Mouse (Mus musculus): ENCODE data around the gene Sik3.

GRCm38 (mm10) chr9:46049525-46049924 is 36.9 kb downstream of the Sik3 start:
- TF ChIP-seq CTCF (IDR thresholded peaks at IDR 0.05; ENCODE audit: control insufficient read depth, insufficient read depth, insufficient replicate concordance, low read depth, low read length) (no peak), POLR2A (IDR thresholded peaks at IDR 0.05; ENCODE audit: control insufficient read depth, low read depth, low read length) (no peak)
